Mouse (Mus musculus) small intestine, adult 2 months (tissue): ENCODE measurements at regions not wholly inside any gene's neighbourhood (a gene's known extent, or its start where the extent isn't known, plus 50 kb on each side); places are given as distances from the start of the nearest gene placed in this dataset.

Experiments used
- CTCF ChIP-seq: fragments of 200-500 bp; IDR thresholded peaks from 2 replicates; pipeline ENCODE4 v1.5.1; 2012; ENCODE audit warnings: low read depth, mild to moderate bottlenecking, control low read depth, inconsistent platforms, low read length, moderate library complexity, mixed read lengths; ENCODE audit not compliant: insufficient replicate concordance, insufficient read length; ENCODE audit errors: extremely low read depth
- POLR2A ChIP-seq: fragments of 200-500 bp; IDR thresholded peaks from 2 replicates; pipeline ENCODE4 v1.6.1; 2012; ENCODE audit warnings: low read depth, mild to moderate bottlenecking, control low read depth, inconsistent platforms, low read length, moderate library complexity

- TF ChIP-seq CTCF (no peak), POLR2A (no peak)
Measured at GRCm38 (mm10) chr15:50507999-50508624, 3376.6 kb upstream of the Gm7489 start.
